Mouse (Mus musculus) E14TG2a.4 (cell line): Measurements from ENCODE around the gene Rbm15b.

Experiments
- H3K27me3 ChIP-seq: 2 replicates; pipeline ENCODE4 v1.6.1; 2014; ENCODE audit warnings: low read length, control low read depth; ENCODE audit not compliant: insufficient read depth
- H3K36me3 ChIP-seq: 2 replicates; pipeline ENCODE4 v1.6.1; 2014; ENCODE audit warnings: low read length, control low read depth; ENCODE audit not compliant: insufficient read depth
- H3K4me1 ChIP-seq: replicated peaks from 2 replicates; pipeline ENCODE4 v1.6.1; 2014; ENCODE audit warnings: low read depth, low read length, control low read depth
- H3K4me3 ChIP-seq: replicated peaks from 2 replicates; pipeline ENCODE4 v1.5.1; 2014; ENCODE audit warnings: mild to moderate bottlenecking, low read length
- H3K9me3 ChIP-seq: 2 replicates; pipeline ENCODE4 v1.6.1; 2014; ENCODE audit warnings: low read length, control low read depth
- CTCF ChIP-seq: conservative IDR thresholded peaks from 2 replicates; pipeline ENCODE4 v1.5.1; 2014; ENCODE audit warnings: low read length
- NANOG ChIP-seq: IDR thresholded peaks from 2 replicates; pipeline ENCODE4 v1.6.1; 2014; ENCODE audit warnings: borderline replicate concordance, low read length, mixed read lengths
- POU5F1 ChIP-seq: IDR thresholded peaks from 2 replicates; pipeline ENCODE4 v1.6.1; 2014; ENCODE audit warnings: low read length, borderline replicate concordance

Rbm15b gene

GRCm38 (mm10) chr9:106903791-106904134 is 16.5 kb upstream of the Rbm15b start:
- Histone ChIP-seq H3K9me3 (0 out of 2 replicates have a peak, but pooled peaks cover 3% of the 10 kb centered on the region), H3K27me3 (peaks cover 3% of the 10 kb centered on the region; the same call in 1 of the 2 replicates), H3K36me3 (no peaks in the 10 kb centered on the region), H3K4me1 (no peaks in the 10 kb centered on the region), H3K4me3 (no peak overlapping the region)
- TF ChIP-seq POU5F1 (no peak), CTCF (peak; percentile 57)

- Histone ChIP-seq H3K4me1 (no peaks in the 10 kb centered on the region), H3K36me3 (no peaks in the 10 kb centered on the region), H3K27me3 (peaks cover 3% of the 10 kb centered on the region; the same call in 1 of the 2 replicates), H3K4me3 (no peak overlapping the region), H3K9me3 (0 out of 2 replicates have a peak, but pooled peaks cover 3% of the 10 kb centered on the region)
- TF ChIP-seq CTCF: no peak
- TF ChIP-seq NANOG: no peak
- no peak for TF ChIP-seq POU5F1
Measured at GRCm38 (mm10) chr9:106903099-106903790, 16.0 kb upstream of the Rbm15b start.

DNA sequence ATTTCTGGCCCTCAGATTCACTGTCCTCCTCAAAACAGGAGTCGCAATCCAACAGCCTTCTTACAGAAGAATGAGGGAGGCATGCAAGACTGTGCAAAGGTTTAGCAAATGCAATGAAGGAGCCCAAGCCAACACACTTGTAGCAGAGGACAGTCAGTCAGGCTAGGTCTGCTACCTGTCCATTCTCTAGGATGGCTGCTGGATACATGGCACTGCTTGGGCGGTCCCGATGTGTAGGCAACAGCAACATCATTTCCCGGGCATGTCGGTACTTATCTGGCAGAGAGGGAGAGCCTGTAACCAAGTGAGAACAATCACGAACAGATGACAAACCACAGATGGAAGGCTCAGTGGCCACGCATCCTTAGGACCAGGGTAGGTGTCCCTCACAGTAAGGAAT is 14.4 kb upstream of the Rbm15b start:
- H3K27me3 ChIP-seq: peaks cover 3% of the 10 kb centered on the region; the same call in 1 of the 2 replicates
- H3K36me3 ChIP-seq: no peaks in the 10 kb centered on the region
- no peaks in the 10 kb centered on the region for H3K4me1 ChIP-seq

GRCm38 (mm10) chr9:106898901-106899300 is 11.7 kb upstream of the Rbm15b start:
- H3K27me3 ChIP-seq: peaks cover 3% of the 10 kb centered on the region; the same call in 1 of the 2 replicates
- H3K36me3 ChIP-seq: no peaks in the 10 kb centered on the region
- peaks cover 15% of the 10 kb centered on the region for H3K4me1 ChIP-seq
- H3K4me3 ChIP-seq: no peak overlapping the region
- TF ChIP-seq CTCF (no peak), POU5F1 (no peak), NANOG (no peak)
- 0 out of 2 replicates have a peak, but pooled peaks cover 3% of the 10 kb centered on the region for H3K9me3 ChIP-seq

More for the DNA sequence above, 14.4 kb upstream of the Rbm15b start:
- Histone ChIP-seq H3K4me3 (no peak overlapping the region), H3K9me3 (0 out of 2 replicates have a peak, but pooled peaks cover 3% of the 10 kb centered on the region)
- no peak for TF ChIP-seq POU5F1

DNA sequence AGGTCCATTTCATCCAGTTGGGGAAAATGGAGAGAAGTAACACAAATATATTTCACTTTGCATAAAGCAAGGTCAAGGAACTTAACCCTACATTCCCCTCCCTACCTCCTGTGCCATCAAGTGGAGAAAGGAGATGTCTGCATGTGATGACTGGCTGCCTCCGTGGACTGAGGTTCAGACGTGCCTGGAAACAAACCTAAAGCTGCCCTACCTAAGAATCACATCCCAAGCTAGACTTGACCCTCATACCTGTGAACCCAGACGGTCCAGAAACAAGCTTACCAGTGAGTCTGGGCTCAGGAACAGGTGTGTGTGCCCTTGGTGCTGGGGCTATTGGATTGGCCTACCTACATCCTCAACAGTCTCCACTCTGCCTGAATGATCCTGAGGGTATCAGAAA is 6.1 kb upstream of the Rbm15b start:
- Histone ChIP-seq H3K4me1 (peaks cover 54% of the 10 kb centered on the region), H3K36me3 (peaks cover 26% of the 10 kb centered on the region), H3K9me3 (no peaks in the 10 kb centered on the region), H3K27me3 (no peaks in the 10 kb centered on the region; the same call in 1 of the 2 replicates), H3K4me3 (peak overlapping the region; percentile 99)
- no peak for TF ChIP-seq CTCF
- no peak for TF ChIP-seq NANOG
- no peak for TF ChIP-seq POU5F1

DNA sequence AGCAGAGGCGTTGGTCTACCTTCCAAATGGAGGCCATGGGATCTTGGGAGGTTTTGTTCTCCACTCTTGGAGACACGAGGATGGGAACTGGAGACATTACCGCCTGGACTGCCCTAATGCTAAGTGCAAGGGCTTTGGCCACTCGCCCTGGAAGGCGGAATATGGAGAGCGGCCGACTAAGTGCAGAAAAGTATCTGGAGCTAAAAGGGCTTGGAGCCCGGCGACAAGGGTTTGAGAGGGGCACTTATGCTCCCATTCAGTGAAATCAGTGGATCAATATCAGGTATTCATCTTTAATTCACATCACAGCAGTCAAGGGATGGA is 5.3 kb upstream of the Rbm15b start:
- peaks cover 33% of the 10 kb centered on the region for H3K36me3 ChIP-seq
- H3K4me1 ChIP-seq: peaks cover 61% of the 10 kb centered on the region
- H3K9me3 ChIP-seq: no peaks in the 10 kb centered on the region
- TF ChIP-seq NANOG (no peak), POU5F1 (no peak), CTCF (no peak)
- no peaks in the 10 kb centered on the region; the same call in 1 of the 2 replicates for H3K27me3 ChIP-seq
- H3K4me3 ChIP-seq: peak overlapping the region; percentile 99

GRCm38 (mm10) chr9:106891829-106892551 is 4.8 kb upstream of the Rbm15b start, which contains the start of gene Manf:
Manf (minus strand) TSS chr9:106891979.
- H3K4me3 ChIP-seq: peak within 1 kb of the TSS; percentile 99
- H3K4me1 ChIP-seq: peaks cover 63% of the 10 kb centered on the region
- H3K27me3 ChIP-seq: no peaks in the 10 kb centered on the region
- TF ChIP-seq NANOG (no peak), CTCF (no peak), POU5F1 (no peak)
- peaks cover 35% of the 10 kb centered on the region for H3K36me3 ChIP-seq
- no peaks in the 10 kb centered on the region for H3K9me3 ChIP-seq

- Histone ChIP-seq H3K27me3 (no peaks in the 10 kb centered on the region), H3K4me3 (peak overlapping the region; percentile 99)
- TF ChIP-seq NANOG (no peak), CTCF (no peak), POU5F1 (no peak)
Measured at GRCm38 (mm10) chr9:106891341-106891741, 4.1 kb upstream of the Rbm15b start.

More at GRCm38 (mm10) chr9:106891341-106891741, 4.1 kb upstream of the Rbm15b start:
- Histone ChIP-seq H3K36me3 (peaks cover 35% of the 10 kb centered on the region), H3K4me1 (peaks cover 61% of the 10 kb centered on the region), H3K9me3 (no peaks in the 10 kb centered on the region)
